Mouse (Mus musculus) urinary bladder, adult 18-20 months (tissue): ENCODE data around the gene Gfra1.
A peak's percentile ranks its signal among the peaks of the same experiment; 100 is the strongest.

ENCODE experiments used
- DNase-seq, 2 experiments: peaks; one replicate each; pipeline ENCODE4 v3.0.0; 2022; ENCODE audit warnings: low spot score in 2 of 2, mixed read lengths in 2 of 2

Gfra1 gene

DNA sequence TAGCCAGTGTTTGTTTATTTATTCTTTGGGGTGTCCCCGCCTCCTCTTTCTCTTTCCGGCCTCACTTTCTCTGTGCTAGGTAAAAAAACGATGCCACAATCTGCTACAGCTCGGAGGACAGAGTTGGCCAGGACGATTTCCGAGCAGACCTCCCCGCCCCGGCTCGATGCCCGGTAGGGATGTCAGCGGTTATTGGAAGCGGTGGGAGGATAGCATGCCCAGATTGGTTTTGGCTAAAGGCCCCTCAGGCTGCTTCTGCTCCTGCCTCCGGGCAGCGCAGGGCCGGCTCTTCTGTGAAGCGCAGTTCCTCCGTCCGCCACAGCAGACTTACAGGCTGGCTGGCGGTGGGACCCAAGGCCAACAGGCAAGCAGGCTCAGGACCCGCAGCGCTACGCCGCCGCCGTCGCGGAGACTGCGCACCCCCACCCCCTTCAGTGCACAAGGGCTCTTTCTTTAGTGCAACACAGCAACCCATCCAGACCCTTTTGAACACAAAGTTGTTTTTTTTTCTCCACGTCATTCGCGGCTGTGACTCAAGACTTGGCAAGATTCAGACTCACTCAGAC is at the start of gene Gfra1:
Gene Gfra1, minus strand, starts transcription at position 414 of the 566 bp plus-strand sequence.
- peak in 1 of 2 experiments; percentile 50 for DNase-seq

DNA sequence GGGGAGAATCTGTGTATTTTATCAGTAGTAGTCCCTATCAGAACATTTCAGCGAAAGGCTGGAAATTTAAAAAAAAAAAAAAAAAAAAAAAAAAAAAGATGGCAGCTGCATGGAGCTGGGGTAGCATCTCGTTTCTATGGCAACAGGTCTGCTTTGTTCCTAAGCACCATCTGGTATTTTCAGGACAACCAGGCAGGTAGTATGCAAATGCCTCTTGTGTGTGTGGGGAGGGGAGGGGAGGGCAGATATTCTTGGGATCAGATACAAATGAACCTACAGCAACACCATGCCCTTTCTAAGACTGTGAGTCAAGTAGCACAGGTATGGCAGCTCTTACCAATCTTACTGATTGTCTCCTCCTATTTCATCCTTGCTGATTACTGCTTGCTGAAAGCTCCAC is 44.3 kb upstream of the Gfra1 start:
- DNase-seq: no peak

DNA sequence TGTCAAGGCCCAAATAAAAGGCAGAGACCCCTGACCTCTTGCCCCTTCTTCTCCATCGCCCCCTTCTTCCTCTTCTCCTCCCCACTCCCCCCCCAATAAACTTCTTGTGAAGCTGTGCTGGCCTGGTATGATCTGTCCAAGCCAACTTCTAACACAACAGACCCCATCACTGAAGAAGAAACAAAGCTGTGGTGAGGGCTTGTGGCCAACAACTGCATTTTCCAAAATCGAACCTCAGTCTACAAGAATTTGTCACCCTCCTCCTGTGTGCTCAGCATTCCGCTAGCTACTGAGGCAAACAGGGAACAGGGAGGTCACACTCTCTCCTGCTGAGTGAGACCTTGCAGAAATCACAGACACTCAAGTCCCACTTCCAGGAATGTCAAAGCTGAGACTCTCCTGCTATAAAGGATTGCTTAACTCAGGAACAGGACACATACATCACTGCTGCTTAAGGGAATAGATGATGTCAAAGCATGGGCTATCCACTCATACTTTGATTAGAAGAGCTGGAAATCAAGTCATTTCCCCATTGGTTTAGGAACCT is 43.8 kb upstream of the Gfra1 start:
- no peak for DNase-seq

DNA sequence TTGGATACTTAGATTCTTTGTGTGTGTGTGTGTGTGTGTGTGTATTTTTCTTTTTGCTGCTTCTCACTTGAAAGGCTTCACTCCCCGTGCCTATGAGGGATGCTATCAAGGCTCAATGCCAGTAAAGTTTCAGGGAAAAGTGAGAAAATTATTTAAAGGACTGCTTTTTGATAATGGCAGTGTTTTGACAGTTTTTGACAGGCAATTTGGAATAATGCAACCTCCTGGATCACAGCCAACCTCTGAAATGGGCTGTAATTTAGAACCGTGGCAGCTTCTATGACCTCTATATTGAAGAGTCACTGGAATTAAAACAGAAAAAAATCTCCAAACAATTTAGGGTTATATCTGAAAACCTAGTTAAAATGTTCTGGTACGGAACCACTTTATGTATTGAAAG is 41.4 kb upstream of the Gfra1 start:
- no peak for DNase-seq

DNA sequence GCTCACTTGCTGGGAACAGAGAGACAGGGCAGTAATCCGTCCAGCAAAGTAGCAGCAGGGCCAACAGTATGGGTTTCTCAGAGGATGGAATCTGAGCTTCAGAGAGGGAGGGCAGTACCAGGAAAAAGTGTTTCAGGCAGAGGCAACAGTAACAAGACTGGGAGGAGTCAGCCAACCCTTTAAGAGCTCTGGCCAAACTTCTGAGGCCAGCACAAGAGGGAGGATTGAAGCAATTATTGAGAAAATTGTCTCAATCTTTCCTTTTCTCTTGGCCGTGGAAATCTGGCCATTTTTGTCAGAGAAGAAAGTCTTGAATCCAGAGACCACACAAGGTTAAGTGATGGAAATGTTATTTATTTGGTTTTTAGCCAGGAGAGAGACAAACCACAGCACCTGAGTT is 31.0 kb upstream of the Gfra1 start:
- DNase-seq: no peak

DNA sequence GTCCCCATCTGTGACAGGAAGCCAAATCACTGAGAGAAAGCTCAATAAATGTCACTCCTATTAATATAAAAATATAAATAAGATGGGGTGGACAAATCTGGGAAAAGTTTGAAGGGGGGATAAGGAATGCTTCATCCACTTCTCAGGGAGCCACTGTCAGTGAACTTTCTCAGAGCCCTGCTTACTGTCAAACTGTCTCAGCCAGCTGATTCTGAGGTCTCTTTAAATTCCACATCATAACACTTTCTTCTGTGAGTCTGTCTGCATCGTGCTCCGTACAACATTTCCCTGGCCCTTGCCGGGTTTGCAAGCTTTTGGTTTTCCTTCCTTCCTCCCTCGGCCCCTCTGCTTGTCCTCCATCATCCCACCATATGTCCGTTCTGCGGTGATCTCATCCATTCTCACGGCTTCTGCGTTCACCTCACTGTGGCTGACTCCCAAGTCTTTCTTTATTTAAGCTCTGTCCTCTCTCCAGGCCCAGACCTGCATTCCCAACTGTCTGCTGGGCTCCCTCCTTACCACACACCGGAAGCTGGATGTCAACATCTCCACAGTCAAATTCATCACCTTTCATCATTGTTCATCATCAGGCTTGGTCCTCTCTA is 26.8 kb upstream of the Gfra1 start:
- no peak for DNase-seq

DNA sequence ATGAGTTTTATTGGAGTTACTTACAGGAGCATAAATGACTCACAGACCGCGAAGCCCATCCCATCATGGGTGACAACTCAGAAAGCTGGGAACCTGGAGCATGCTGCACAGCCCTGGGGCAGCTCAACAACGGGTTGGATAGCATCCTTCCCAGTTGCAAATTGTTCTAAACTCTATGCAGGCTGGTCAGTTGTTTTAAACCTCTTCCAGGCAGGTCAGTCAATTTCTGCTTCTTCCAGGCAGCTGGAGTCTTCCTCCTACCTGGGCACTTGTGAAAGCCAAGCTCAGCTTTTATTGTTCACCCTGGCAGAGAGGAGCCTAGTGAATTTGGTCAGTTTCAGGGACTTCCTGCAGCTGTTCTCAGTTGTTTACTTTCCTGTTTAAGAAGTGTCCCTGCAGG is 18.5 kb upstream of the Gfra1 start:
- DNase-seq: no peak

DNA sequence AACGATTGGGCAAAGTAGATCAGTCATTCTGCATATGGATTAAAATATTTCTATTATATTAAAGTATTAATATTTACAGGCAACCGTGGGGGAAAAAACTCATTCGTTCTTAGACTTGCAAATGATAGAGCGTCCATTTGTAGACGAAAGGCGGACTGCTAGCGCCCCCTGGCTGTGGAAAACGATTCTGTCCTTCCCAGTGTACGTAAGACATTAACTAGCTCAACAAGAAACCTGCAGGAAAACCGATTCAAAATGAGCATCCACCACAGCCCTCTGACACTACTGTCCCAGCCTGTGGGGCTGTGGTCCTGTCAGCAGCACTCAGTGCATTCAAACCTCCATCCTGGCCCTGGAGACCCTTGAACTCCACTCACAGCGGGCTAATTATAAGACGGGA is 13.7 kb upstream of the Gfra1 start:
- peak; percentile 53 to 83 for DNase-seq

DNA sequence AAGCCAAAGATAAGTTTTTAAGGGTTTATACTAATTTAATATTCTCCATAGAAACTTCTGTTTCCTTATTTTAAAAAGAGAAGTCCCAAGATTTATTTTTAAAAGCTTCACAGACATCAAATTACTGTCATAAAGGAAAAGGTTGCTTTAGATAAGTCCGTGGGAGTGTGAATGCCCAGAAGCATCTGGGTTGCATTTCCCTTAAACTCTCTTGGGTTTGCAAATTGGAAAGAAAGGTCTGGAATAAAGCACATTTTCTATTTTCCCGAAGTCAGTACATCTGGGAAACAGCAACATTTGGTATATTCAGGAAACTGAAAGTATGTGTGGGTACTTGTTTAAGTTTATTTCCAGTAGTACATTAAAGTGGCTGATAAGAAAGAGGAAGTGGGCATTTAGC is 12.6 kb upstream of the Gfra1 start:
- DNase-seq: no peak

DNA sequence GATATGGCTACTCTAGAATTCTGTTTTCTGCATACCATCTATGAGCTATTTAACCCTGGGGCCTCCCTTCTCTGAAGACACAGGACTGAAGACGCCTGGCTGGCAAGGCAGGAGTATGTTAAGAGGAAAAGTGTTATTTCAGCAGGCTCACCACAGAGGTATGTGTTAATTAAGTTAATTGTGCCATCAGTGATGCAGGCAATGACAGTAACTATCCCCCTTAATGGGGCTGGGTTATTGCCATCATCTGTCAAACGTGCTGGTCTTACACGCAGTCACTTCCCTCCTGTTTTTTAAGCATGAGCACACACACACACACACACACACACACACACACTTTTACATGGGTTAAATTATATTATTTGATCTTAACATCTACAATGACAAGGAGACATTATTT is 8.0 kb upstream of the Gfra1 start:
- no peak for DNase-seq

DNA sequence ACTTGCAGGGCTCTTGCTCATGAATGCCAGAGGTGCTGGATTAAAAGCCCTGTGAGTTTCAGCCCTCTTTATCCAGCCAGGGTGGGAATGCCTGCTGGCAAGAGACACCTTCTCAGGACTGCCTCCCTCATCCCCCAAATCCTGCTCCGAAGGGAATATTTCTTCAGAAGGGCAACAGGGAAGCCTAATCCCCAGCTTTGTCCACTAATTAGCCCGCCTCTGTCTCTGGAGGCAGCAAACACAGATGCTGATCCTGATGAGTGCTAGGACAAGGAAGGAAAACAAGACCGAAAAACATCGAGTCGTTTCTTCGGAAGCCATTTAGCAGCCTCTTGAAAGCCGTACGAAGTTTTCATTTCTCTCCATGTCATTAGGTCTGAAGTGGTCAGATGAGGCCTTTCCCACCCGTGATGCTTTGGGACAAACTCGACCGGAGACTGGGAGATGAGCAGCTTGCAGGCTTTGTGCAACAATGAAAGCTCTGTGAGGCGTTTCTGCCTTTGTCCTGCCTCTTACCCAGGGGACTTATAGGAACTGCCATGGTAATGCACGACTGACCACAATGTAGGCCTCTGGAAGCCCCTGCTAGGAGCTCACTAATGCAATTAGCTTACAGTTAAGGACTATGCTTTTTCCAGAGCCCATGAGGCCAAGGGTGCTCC is 4.8 kb upstream of the Gfra1 start:
- DNase-seq: no peak

DNA sequence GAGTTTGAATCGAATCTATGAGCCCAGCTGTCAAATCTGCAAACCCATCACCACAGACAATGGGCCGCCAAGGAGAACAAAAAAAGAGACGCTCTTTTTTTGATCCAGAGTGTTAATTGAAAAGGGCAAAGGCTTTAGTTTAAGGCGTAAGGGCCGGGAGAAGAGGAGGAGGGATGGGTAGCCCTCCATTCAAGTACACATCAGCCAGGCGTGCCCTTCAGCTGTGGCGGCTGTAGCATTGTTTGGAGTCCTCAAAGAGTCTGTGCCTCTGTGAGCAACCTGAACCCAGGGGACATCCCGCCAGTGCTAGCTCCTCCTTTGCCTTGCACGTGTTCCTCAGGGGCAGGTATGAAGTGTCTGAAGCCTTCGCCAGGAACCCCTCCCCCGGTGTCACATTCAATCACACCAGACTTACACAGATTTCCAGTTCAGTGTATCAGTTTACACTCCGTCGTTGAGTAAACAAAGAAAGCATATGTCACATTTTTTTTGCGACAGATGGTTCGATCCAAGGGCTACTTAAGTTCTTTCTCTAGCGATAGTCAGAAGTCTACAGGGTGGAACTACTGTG is 867 bp upstream of the Gfra1 start:
- DNase-seq: peak in 1 of 2 experiments; percentile 15

DNA sequence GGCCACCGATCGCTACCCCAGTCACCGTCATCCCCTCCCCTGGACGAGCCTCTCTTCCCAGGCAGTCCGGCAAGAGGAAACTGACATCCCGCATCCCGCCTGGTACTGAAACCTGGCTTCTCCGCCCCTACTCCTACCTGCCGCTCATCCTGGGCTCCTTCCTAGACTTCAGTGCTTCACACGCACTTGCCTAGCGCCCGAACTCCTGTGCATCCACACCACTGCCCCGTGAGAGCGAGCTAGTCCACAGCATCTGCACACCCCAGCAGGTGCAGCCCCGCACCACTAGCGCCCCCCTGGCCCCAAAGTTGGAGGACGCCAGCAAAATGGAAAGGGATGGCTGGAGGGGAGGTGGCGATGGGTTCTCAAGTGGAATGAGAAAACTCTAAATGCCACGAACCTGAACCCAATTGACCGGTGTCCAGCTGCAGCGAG is 631 bp downstream of the Gfra1 start:
- DNase-seq: peak in 1 of 2 experiments; percentile 63

DNA sequence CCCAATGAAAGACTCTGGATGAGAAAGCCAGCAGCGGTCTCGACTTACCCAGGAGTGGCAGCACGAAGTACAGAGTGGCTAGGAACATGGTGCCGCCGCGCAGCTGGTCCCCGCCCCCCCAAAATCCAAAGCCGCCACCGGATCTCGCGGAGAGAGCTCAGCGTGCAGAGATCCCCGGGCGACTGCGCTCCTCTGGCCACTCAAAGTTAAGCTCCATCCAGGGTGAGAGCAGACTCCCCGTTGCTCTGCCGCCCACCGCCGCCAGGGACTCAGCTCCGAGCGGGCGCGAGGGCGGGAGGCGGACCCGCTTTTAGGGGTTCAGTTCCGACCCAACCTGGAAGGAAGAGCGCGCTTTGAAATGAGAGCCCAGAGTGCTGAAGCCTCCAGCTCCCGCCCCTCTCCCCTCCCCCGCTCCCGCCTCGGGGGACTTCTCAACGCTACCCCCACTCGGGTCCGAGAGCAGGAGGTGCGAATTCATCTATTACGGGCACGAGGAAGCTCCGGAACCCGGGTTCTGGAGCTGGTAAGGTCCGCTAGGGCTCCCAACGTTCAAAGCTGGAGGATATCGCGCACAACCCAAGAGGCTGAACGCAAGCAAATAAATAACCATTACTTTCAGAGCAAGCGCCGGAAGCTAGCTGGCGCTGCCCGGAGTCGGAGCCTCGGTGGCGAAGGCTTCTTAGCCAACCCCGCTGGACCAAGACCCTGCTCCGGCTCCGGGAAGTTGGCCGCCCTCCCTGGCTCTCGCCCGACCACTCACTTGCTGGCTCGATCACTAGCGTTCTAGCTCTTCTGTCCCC is 1.2 kb downstream of the Gfra1 start:
- DNase-seq: peak in 1 of 2 experiments; percentile 66

DNA sequence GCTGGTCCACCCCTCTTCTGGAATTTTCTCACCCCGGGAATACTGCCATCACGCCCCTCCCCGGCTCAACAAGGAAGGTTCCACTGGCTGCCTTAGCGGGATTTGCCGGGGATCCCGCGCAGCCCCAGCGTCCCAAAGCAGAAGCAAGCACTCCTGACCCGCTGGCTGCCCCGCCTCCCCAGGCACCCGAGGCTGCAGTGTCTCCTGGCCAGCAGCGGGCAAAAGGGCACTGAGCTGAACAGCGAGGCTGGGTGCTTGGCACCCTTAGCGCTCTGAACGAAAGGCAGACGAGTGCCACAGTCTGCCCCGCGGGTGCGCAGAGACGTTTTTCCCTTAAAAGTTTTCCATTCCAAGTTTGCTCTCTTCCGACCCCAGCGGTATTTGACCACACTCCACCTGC is 2.1 kb downstream of the Gfra1 start:
- peak in 1 of 2 experiments; percentile 50 for DNase-seq

DNA sequence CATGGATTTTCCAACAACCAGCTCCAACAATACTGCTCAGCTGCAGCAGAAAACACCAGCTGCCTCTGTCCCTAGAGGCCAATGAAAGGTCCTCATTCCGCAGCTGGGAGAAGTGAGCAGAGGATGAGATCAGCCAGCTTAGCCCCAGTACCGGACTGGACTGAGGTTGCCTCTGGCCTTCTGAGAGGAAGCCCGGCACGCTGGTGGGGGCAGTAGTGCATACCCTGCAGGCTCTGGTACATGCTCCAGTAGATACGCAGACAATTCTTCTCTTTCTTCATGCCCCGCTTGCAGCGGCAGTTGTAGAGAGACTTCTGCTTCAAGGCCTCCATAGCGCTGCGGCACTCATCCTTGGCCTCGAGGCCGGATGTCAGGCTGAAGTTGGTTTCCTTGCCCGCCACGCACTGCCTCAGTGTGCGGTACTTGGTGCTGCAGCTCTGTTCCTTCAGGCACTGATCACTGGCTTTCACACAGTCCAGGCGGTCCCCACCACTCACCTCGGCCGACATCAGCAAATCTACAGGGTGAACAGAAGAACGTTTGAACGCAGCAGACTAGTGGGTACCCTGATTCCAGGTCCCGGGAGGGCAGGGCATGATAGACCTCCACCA is 2.7 kb downstream of the Gfra1 start:
- peak in 1 of 2 experiments; percentile 16 for DNase-seq

DNA sequence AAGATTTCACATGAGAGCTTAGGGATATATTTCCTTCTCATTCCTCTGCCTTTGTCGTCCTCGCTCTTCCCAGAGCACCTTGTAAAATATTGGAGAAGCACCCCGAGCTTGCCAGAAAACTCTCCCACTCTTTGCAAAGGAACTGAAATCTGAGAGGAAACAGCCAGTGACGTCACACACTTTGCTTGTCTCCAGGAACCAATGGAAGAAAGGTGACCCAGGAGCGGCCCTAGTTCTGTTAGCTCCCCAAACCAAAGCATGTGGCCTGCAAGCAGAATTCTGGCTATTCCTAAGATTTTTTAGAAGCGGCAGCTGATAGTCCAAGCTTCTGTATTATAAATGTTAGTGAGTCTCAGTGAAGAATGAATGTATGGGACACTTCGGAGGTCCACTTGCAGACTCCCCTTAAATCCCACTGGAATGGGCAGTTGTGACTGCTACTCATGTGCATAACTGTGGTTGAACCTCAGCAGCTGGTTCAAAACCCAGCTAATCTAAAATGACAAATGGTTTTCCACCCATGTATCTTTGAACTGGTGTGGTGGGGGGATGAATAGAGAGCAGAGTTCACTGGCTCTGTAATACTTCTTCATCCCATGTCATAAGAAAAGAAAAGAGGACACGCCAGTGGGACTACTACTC is 3.4 kb downstream of the Gfra1 start:
- no peak for DNase-seq

DNA sequence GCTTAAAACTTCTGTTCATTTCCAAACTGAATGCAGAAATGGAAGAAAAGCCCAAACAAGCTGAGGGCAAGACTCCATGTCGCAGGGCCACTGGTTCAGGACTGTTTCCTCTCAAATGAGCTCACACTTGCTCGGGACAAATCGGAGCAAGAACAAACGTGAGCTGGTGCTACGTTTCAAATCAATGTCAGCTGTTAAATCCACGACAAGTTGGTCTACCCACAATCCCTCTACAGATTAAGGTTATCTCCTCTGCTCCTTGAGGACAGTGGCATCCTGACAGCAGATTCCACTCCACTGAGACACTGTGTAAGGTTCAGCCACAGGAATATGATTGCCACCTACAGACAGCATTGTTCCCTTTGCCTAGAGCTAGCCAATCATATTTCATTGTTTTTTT is 4.4 kb downstream of the Gfra1 start:
- no peak for DNase-seq

DNA sequence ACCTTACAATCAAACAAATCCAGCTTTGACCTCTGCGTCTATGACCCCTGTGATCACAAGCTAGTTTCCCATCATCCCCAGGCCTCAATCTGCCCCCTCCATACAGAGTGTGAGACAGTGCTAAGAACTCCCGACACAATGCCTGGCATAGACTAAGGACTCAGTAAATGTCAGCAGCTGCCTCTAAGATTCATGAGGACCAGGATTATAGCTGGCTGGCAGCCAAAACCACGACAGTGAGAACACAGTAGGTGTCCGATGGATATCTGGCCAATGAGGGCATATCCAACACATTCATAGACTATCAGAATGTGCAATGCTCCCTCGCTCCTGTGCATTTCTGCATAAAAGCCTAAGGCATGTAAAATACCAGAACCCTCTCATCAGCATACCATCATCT is 5.0 kb downstream of the Gfra1 start:
- DNase-seq: no peak

DNA sequence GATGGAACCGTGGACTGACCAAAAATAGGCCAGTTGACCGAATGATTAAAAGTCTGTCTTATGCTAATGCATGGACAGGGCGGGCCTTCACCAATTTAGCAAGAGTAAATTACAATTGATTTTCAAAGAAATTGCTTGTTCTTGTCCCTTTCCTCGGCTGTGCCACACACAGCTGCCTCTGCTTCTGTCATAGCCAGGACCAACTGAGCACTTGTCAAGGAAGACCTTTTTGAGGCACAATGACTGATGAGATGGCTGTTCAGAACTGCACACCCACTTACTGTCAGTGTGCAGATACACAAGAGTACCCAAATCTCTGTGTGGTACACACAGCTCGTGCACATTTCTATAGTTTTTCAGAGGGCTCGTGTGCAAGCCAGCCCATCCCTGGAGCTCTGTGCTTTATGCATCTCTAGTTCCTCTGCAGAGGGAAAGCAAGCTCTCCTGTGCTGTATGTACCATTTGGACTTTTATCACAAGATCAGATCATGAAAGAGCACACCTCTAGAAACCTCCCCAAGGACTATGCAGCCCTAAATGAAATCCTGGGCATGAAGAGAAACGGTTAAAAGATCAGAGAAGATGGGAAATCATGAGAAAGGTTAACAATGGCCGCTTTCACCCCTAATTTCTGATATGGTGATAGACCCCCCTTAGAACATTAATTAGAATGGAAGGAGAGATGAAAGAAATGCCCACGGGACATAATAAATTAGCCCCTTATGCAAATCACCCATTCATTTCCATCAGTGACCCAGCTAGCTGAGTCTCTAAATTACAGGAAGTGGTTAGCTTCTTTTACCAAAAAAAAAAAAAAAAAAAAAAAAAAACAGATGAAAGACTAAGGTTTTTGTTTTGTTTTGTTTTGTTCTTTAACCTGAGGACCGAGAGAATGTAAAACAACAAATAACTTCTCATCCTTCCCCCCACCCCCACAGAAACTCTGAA is 12.7 kb downstream of the Gfra1 start:
- no peak for DNase-seq
